Mouse (Mus musculus): ENCODE measurements around the gene Mapt.

GRCm38 (mm10) chr11:104309377-104310225, 78.4 kb downstream of the Mapt start:
- TF ChIP-seq MYOG (IDR thresholded peaks at IDR 0.05; ENCODE audit: control insufficient read depth in 1 of 3, insufficient read depth in 1 of 3, insufficient read length in 2 of 3, low read depth in 2 of 3), result no peak
- TF ChIP-seq POLR2AphosphoS2 (IDR thresholded peaks at IDR 0.05; ENCODE audit: insufficient read length, low read depth), result no peak
- no peak for TF ChIP-seq POLR2A (IDR thresholded peaks at IDR 0.05; ENCODE audit: insufficient read length, low read depth)
- no peak for TF ChIP-seq USF1 (IDR thresholded peaks at IDR 0.05; ENCODE audit: low read depth)
- TF ChIP-seq MYOD1 (IDR thresholded peaks at IDR 0.05; ENCODE audit: control insufficient read depth in 1 of 3, insufficient read length in 2 of 3, low read depth in 2 of 3), result no peak
